Mouse (Mus musculus) C2C12 (cell line): ENCODE measurements around the gene Eef1e1.

Source experiments
- CEBPB ChIP-seq: IDR thresholded peaks from one replicate; pipeline ENCODE4 v1.6.1; 2011; ENCODE audit warnings: low read depth, mild to moderate bottlenecking, control low read depth, moderate library complexity
- CTCF ChIP-seq: IDR thresholded peaks from one replicate; pipeline ENCODE4 v1.5.1; 2011; ENCODE audit not compliant: control insufficient read depth, insufficient read depth, insufficient read length
- MAX ChIP-seq: IDR thresholded peaks from one replicate; pipeline ENCODE4 v1.6.1; 2011; ENCODE audit warnings: mild to moderate bottlenecking, control low read depth
- MYOD1 ChIP-seq: IDR thresholded peaks from one replicate; pipeline ENCODE4 v1.6.1; 2011; ENCODE audit warnings: low read depth; ENCODE audit not compliant: control insufficient read depth, insufficient read length
- MYOG ChIP-seq: IDR thresholded peaks from one replicate; pipeline ENCODE4 v1.6.1; 2011; ENCODE audit not compliant: control insufficient read depth, insufficient read length; ENCODE audit errors: extremely low read depth

DNA sequence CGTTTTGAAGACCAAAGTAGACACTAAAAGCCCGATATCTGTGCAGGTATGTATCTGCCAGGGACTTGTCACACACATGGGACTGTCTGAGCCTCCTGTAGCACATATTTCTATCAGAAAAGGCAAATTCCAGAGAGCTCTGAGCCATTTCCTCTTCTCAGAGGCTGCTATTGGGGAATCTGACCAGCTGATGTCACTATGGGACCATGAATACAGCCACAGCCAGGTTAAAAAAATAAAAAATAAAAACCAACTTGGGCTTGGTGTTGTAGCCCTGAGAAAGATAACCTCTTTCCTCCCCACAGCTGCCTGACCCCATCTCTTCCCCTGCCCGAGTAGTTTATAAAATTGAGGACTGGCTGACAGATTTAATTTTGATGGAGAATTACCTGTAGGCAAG lies 31.2 kb upstream of the Eef1e1 start:
- no peak for TF ChIP-seq MYOD1
- TF ChIP-seq CTCF: no peak
- TF ChIP-seq MYOG: no peak
- TF ChIP-seq CEBPB: no peak
- no peak for TF ChIP-seq MAX
